Mouse (Mus musculus) neutrophil, adult 5-6 weeks (primary cell): ENCODE results near the gene Ncoa7. TPM values are rescaled to one million over a fixed set of nuclear protein-coding genes. Genes with fewer than 3 reads are reported as not detected.
A peak's percentile ranks its signal among the peaks of the same experiment; 100 is the strongest.

Experiments
- ATAC-seq: fragments of 151-379, 151-347 bp; 2 replicates; pipeline ENCODE4 v1.8.0; 2017; ENCODE audit warnings: mild to moderate bottlenecking, moderate TSS enrichment; ENCODE audit not compliant: insufficient number of reproducible peaks, poor library complexity, low FRiP score, severe bottlenecking; ENCODE audit errors: extremely low read depth
- total RNA-seq: library from RNA; stranded (forward); fragments of 200-1000 nt; gene quantifications from 2 replicates; pipeline ENCODE4 v1.2.3, GENCODE M21; 2017

The Ncoa7 gene
- total RNA-seq, 1 experiment from 2014 or later = 13.3 TPM

DNA sequence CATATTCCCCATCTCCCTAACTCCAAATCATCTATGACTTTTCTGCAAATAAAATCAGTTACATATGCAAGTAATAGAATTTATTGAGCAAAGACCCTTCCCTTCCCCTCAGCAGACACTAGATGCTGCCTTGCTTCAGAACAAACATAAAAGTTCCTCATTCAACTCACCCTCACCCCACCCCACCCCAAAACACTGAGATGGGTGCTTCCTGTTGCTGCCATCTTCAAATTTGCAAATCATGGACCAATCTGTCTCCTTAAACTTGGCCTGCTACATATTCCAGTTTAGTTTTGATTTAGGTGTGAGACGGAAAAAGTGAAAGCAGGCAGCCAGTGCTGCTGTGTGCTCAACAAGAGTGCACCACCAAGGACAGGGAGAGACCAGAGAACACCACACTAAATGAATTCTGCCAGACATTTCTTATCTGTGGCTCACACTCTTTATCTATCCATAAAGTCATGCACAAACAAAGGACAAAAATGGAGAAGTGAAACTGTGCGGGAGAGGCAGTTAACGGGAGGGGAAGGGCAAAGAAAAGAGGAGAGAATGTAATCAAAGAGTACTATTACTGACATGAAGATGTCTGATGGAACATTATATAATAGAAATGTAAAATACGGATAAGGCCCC, 48.2 kb downstream of the Ncoa7 start:
- peak; percentile 39; the same call in 1 of the 2 replicates for ATAC-seq

DNA sequence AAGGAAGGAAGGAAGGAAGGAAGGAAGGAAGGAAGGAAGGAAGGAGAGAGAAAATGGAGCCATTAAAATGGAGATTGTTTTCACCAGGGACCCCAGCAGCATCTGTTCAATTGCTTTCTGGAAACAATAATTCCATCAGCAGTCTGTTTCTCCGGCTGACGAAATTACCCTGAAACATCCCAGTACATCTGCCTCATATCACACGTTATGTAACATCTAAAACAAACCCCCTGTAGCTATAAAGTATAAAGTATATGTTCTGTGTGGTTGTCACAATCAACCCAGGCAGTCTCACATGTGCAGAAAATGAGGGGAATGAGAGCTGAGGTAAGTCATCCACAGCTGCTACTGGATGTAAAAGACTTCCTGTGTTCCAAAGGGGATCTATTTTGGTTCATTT, 49.0 kb downstream of the Ncoa7 start:
- no peak for ATAC-seq

DNA sequence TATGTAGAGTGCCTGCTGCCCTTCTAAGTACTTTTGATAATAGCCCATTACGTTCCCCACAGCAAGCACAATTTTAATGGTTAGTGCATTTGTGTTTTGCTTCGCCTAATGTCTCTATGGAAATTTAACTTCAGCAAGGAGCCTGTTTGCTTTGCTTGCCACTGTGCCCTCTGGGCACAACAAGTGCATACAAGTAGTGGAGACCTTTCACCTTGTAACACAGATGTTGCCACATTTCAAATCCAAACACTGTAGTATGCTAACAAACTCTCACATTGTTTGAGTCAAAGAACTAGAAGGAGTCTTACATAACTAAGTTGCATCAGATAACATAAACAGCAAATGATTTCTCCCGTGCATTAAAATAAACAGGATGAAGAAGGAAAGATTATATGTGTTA, 50.6 kb downstream of the Ncoa7 start:
- no peak for ATAC-seq

DNA sequence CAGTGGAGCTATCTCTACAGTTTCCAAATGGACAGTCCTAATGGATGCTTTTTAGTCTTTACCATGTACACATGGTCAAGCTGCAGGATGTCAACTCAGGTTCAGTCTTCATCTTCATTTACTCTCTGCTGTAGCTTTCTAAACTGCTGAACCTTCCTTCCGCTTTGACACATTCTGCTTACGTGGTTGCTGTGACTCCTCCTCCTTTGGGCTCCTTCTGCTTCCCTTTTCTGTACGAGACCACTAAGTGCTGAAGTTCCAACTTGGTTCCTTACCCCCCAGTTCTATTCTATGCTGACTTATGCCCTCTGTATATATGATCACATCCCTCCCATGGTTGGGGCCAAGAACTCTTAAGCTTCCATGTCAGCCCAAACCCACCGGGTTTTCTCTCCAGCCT, 51.5 kb downstream of the Ncoa7 start:
- peak; percentile 58; the same call in 1 of the 2 replicates for ATAC-seq

DNA sequence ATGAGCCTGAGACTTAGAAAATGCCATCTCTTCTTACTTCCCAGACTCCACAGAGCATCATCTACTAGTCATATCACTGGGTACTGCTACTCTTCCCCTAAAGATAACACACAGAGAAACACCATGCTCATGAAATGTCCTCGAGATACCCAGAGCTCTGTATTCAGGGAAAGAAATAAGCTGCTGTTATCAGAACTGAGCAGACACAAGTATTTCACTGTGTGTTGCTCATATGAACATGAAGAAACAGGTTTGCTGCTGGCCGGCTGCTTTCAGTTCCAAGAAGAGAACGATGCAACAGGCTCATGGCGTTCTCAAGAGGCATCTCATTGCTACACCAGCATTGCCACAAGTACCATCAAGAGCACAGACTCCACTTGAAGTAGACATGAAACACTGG, 53.3 kb downstream of the Ncoa7 start:
- no peak for ATAC-seq

DNA sequence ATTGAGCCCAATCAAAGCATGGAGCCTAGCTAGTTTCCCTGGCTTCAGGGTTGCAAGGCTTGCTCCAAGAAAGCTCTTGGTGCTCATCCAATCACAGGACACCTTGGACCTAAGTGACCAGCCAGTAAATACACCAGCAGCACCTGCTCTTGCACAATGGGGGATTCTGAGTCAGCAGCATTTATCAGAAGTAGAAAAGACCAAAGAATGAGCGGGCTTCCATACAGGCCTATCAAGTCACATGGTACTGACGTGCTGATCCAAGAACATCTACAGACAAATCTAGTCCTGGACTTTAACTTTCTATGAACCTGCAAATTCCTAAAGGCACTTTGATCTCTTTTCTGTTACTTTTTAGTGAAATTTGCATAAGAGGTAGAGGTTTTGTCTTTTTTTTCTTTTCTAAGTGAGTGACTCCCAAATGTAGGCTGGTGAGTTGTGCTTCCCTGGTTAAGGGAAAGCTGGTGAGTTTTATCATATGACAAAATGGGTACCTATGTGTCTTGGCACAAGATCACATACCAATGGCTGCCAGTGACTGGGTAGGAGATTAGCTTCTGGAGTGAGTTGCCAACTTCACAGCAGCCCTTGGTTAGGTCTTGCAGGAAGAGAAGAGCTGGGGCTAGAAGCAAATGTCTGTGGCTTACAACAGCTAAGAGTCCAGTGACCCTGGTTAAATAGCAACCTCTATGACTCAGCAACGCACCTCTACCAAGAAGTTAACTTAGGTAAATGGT, 57.7 kb downstream of the Ncoa7 start:
- ATAC-seq = no peak

DNA sequence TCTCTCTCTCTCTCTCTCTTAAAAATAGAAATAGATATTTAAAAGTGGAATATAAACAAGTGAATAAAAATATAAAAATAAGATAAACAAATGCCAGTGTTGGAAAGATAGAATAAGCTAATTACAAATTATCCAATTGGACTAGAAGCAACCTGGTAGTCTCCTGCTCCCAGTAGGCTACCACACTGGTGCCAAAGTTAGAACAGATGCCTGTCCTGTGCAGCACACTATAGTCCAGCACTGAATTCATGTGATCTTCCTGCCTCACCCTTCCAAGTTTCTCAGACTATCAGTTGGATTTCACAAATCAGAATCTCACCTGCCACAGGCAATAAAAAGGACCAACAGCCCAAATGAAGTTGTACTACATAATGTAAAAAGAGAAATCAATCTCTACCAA, 59.9 kb downstream of the Ncoa7 start:
- no peak for ATAC-seq

DNA sequence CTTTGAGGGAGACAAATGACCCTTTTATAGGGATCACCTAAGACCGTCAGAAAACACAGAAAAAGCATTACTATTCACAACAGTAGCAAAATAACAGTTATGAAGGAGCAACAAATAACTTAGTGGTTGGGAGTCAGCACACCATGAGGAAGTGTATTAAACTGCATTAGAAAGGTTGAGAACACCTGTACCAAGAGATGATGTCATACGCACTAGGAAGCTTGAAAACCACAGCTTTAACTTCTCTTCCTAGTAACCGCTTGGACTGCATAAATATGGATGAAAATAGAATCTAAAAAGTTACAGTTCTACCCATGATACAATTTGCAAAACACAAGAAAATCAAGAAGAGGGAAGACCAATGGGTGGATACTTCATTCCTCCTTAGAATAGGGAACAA, 64.7 kb downstream of the Ncoa7 start:
- no peak for ATAC-seq

DNA sequence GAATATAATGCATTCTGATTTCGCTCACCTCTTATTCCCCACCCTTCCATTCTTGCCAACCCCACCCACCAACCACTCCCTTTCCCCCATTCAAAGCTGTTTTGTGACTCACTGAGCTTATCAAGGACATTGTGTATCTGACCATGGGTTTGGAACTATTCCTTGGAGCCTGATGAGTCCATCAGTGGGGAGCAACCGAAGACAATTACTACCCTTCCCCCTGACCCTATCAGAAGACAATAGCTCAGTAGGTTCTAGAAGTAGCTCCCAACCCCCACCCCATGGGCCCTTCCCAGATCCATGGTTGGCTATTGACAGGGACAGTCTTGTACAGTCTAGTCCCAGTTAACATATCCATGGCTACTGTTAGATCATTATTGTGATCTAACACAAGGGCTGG, 65.8 kb downstream of the Ncoa7 start:
- ATAC-seq = no peak

DNA sequence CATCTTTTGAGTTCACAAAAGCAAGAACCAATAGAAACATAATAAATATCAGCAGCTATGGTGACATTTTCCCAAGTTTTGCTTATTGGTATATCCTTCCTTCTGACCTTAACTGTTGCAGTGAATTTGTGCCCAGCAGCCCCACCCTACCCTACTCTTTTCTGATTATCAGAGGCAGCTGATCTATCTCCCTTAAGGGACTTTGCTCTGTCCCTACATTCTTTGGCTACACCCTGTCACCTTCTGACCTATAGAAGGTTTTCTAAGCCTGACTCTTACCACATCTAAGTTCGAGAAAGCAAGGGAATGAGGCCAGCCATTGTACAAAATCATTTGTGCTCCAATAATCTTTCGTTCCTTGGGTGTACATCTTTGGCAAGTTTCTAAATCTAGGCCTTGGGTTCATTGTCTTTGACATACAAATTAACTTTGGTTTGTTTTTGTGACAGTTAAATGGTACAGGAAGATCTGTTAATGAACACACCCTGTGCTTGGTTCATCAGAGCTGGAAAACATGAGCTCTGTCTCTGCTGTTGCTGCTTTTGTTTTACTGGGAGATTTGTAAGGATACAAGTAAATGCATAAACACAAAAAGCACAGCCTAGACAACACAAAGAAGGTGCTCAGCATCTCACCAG, 69.9 kb downstream of the Ncoa7 start:
- no peak for ATAC-seq

DNA sequence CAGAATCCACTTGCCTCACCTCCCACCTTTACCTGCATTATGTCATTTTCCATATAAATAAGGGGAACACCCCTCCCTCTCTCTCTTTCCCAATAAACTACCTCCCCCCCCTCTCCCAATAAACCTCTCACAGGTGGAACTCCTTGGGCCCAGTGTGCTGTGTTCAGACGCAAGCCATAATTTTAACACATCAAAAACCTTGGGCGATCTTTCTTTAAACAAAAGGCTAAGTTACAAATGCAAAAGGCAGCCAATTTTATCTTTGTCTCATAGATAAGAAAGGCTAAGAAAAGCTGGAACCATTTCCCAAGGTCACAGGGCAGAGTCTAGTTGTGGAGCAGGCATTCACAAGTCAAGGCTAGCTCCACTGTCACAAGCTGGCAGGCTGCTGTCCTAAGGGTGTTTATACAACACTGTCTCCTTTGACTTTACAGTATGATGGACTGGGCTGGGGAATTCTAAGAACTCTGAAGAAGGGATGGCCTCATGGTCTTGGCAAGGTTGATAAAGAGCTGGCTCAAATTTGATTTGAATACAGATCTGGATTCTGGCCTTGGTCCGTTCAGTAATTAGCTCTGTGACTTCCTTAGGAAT, 71.7 kb downstream of the Ncoa7 start:
- ATAC-seq = no peak

DNA sequence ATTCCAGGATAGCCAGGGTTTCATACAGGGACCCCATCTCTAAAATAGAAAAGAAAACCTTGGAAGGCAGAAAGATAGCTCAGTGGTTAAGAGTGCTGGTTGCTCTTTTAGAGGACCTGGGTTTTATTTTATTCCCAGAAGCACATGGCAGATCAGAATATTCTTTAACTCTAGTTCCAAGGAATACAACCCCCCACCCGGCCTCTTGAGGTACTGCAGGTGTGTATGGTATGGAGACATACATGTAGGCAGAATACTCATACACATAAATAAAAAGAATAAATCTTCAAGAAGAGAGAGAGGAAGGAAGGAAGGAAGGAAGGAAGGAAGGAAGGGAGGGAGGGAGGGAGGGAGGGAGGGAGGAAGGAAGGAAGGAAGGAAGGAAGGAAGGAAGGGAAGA, 72.3 kb downstream of the Ncoa7 start:
- no peak for ATAC-seq

DNA sequence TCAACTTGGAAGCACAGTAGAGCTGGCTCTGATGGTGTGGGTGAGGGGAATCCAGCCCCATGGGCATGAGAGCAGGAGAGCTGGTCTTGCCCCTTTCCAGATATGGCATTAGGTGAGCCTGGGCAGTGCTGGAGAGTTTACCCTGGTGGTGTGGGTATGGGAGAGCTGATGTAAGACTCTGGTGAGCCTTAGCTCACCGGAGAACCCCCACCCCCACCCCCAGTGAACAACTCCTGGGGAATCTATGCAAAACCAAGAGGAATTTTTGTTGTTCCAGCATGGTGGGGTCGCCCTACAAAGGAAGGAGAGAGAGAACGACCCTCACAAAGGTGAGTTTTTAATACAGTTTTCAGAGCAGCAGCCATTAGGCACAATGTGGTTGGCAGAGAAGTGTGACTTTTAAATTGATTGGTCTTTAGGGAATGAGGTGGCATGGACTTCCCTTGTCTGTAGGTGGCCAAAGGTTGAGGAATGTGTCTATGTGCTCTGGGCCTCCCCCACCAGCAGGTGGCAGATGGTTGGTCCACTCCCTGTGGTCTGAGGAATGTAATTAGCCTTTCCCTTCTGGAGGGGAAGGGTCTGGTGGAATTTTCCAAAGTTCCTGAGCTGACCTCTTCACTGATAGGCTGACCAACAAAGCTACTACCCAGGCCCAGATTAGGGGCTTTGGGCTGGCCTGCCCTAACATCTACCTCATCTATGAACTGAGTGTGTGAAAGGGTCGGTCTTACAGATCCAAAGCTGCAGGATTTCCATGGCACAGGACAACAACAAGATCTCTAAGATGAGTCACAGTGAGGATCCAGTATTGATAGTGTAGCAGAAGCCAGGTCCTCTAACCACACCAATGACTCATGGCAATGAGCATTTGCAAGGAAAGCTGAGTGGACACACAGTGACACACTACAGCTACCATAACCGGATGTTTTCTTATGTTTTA, 73.7 kb downstream of the Ncoa7 start:
- ATAC-seq = no peak

DNA sequence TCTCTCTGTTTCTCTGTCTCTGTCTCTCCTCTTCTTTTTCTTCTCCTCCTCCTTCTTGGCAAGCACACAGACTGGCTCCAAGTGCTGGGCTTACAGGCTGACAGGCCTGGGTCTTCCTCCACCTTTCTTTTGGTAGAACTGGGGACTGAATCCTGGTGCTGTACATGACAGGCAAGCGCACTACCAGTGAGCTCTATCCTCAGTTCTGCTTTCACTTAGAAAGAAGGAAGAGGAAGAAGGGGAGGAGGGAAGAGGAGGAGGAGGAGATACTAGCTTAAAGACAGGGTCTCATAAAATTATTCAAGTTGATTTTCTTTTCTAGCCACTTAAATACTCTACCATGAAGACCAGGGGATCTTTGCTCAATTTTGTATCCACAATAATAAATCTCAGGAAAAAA, 80.1 kb downstream of the Ncoa7 start:
- ATAC-seq = no peak

DNA sequence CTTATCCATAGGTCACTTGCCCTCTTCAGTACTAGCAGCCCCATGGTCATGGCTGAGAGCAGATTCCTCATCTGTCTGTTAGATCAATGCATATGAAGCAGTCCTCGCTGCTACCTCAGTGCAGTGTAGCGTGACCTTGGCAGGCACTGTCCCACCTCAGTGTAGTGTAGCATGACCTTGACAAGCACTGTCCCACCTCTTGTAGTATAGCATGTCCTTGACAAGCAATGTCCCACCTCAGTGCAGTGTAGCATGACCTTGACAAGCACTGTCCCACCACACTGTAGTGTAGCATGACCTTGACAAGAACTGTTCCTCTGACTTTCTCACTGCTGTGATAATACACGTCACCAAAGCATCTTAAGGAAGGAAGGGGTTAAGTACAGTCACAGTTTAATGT, 82.6 kb downstream of the Ncoa7 start:
- ATAC-seq = no peak

DNA sequence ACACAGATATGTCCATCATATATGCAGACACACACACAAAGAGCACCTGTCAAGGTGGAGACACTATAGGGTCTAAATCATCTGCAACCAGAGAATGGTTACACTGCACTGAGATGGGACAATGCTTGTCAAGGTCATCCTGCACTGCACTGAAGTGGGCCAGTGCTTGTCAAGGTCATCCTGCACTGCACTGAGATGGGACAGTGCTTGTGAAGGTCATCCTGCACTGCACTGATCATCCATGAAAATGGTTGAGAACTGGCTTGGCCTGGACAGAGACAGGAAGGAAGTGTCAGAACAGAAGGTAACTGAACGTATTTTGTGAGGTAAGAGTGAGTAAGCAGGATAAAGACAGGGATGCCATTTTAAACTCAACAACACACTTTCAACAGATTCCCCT, 83.2 kb downstream of the Ncoa7 start:
- ATAC-seq = no peak

DNA sequence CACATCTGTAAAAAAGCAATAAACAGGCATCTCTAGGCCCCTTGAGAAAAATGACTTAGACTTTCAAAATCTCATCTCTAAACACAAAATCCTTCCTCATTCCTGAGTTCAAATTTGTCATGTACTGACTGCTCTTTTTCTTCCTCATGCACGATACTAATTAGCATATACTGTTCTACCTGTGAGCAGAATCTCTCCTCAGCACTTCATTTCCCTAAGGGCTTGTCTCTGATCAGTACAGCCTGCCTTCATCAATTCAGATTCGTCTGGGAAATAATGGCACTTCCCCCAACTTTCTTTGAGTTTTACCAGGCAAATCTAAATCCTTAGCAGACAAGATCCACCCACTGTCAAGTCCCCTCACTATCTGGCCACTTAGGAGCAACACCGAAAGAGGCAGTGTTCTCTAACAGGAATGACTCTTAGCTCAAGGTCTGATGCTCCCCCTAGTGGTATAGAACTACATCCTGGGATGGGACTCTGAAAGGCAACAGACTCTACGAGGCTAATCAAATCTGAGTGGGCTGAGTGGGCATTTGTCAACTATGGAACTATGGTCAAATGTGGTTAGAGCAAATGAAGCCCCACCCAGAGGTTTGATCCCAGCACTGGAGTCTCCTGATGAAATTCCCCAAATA, 84.3 kb downstream of the Ncoa7 start:
- ATAC-seq = peak; percentile 93

DNA sequence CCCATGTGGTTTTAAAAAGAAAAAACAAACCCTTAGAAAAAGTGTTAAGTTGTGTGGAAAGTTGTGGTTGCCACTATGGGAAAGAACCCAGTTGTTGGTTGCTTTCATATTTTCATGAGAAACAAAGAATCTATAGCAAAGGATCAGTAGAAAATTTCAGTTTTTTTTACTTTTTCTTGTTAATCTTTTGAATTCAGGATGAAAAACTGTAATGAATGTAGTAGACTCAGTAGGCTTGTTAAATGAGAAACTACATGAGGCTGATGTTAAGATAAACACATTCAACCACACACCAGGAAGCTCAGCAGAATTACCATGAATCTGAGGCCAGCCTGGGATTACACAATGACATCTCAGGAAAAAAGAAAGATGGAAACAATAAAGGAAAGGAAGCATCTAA, 87.0 kb downstream of the Ncoa7 start:
- no peak for ATAC-seq

DNA sequence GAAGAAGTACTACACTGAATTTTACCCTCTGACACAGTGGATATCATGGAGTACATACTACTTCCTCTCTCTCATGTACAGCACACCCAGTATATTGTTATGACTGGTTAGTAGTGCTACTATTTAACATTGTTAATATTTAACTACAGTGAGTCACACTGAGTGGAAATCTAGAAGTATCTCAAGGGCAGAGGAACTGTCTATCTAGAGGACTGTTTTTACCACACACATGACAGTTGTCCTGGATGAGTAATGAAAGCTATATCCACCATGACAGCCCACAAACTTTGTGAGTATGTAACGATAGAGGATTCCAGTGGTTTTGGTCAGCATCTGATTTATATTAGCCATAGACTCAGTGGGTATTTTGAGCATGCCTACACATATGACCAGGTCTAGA, 90.6 kb downstream of the Ncoa7 start:
- no peak for ATAC-seq
